Mouse (Mus musculus) common myeloid progenitor, adult 5-6 weeks (primary cell): ENCODE measurements around the gene Drc3. TPM values are rescaled to one million over a fixed set of nuclear protein-coding genes. Genes with fewer than 3 reads are reported as not detected.
"Not testable (repeated sequence)": the region's sequence is repeated elsewhere in the genome, so short reads cannot be mapped to it uniquely, and the experiment has no call there.

Experiments
- ATAC-seq: replicated peaks from 2 replicates; pipeline ENCODE4 v1.8.0; 2016; ENCODE audit warnings: low read depth, mild to moderate bottlenecking, moderate TSS enrichment, inconsistent platforms; ENCODE audit not compliant: poor library complexity, severe bottlenecking
- total RNA-seq: library from RNA; stranded (forward); fragments of 200-1000, 187-1606 nt; gene quantifications from 2 replicates; pipeline ENCODE4 v1.2.3, GENCODE M21; 2017

Drc3 gene
- total RNA-seq, 1 experiment from 2014 or later: 1.6 TPM

DNA sequence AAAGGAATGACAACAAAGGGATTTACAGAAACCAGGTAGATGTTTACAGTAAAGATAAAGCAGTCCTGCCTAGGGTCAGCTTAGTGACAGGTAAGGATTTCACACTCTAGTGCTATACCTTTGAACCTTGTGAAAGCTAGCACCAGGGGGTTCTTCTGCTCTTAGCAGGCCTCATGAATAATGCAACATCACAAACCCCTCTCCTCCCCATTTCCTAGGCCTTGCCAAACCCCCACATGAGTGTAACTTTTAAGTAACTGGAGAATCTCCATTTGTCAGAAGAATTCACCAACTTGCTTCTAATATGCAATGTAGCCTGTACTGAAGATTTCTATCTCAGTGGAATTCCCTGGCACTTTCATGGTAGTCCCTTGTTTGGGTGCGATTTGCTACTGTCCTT lies 86.5 kb downstream of the Drc3 start:
- ATAC-seq: not testable (repeated sequence)

- ATAC-seq: no peak
Observed at GRCm38 (mm10) chr11:60440176-60440575, 87.0 kb downstream of the Drc3 start.

DNA sequence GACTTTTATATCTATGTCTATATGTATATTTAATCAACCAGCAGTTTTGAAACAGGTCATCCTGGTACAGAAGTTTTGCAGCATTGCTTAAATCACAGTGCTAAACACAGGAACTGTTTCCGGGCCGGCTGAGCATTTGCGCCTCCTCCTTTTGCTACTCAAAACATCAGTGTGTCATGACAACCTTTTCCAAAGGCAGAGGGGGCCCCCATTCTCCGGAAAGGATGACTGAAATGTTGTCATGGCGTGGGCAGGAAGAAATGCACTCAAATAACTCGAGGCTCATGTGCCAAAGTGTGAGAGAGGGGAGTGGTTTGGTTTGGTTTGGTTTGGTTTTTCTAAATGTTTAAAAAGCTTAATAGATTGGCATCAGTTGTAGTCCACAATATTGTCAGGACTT lies 89.8 kb downstream of the Drc3 start:
- ATAC-seq: no peak

Other genes with a start within 250 kb of the Drc3 start
- 15.5 and 21.1 TPM in 2 replicates for gene Rai1, start 248.3 kb upstream of the Drc3 start, total RNA-seq
- gene Srebf1, start 130.7 kb upstream of the Drc3 start, total RNA-seq: 32.9 and 58.8 TPM in 2 replicates
- 3.2 and 7.1 TPM in 2 replicates for gene Tom1l2, start 424 bp upstream of the Drc3 start, total RNA-seq
- 36.5 and 41.0 TPM in 2 replicates for gene Gid4, start 63.8 kb downstream of the Drc3 start, total RNA-seq
- gene Atpaf2, start 65.1 kb downstream of the Drc3 start, total RNA-seq: 46.2 and 57.6 TPM in 2 replicates
- 87.4 and 98.2 TPM in 2 replicates for gene Drg2, start 101.3 kb downstream of the Drc3 start, total RNA-seq
- gene Myo15, start 116.0 kb downstream of the Drc3 start, total RNA-seq: 0.09 TPM in 1 of 2 replicates, not detected in the other
- 30.4 and 31.4 TPM in 2 replicates for gene Alkbh5, start 183.1 kb downstream of the Drc3 start, total RNA-seq